Mouse (Mus musculus) intestine, postnatal 0 days (tissue): ENCODE measurements around the gene Frmpd2. TPM values are rescaled to one million over a fixed set of nuclear protein-coding genes. Genes with fewer than 3 reads are reported as not detected.

Experiments used
- ATAC-seq: fragments of 200-750 bp; cut with Nextera tagmentation; 2 replicates; pipeline ENCODE4 v1.8.0; 2017; ENCODE audit warnings: mild to moderate bottlenecking, moderate TSS enrichment, moderate library complexity
- H3K27ac ChIP-seq: fragments of 300-500 bp; sonication (generic); 2 replicates; pipeline ENCODE4 v1.5.1; 2014; ENCODE audit warnings: mild to moderate bottlenecking, low read depth, low read length, moderate library complexity
- H3K27me3 ChIP-seq: fragments of 300-500 bp; sonication (generic); replicated peaks from 2 replicates; pipeline ENCODE4 v1.6.1; 2014; ENCODE audit warnings: low read length, mixed read lengths; ENCODE audit not compliant: control insufficient read depth, insufficient read depth
- H3K36me3 ChIP-seq: fragments of 300-500 bp; sonication (generic); 2 replicates; pipeline ENCODE4 v1.6.1; 2014; ENCODE audit warnings: mild to moderate bottlenecking, moderate library complexity; ENCODE audit not compliant: control insufficient read depth, insufficient read depth
- H3K4me1 ChIP-seq: fragments of 300-500 bp; sonication (generic); replicated peaks from 2 replicates; pipeline ENCODE4 v1.6.1; 2014; ENCODE audit warnings: antibody characterized with exemption, low read length, mixed read lengths; ENCODE audit not compliant: control insufficient read depth, insufficient read depth
- H3K4me2 ChIP-seq: fragments of 300-500 bp; sonication (generic); replicated peaks from 2 replicates; pipeline ENCODE4 v1.6.1; 2014; ENCODE audit warnings: low read depth, mild to moderate bottlenecking, moderate library complexity
- H3K4me3 ChIP-seq: fragments of 300-500 bp; sonication (generic); 2 replicates; pipeline ENCODE4 v1.5.1; 2014; ENCODE audit warnings: low read depth, low read length
- H3K9ac ChIP-seq: fragments of 300-500 bp; sonication (generic); 2 replicates; pipeline ENCODE4 v1.6.1; 2014; ENCODE audit warnings: mild to moderate bottlenecking, low read depth, low read length
- H3K9me3 ChIP-seq: fragments of 300-500 bp; sonication (generic); 2 replicates; pipeline ENCODE4 v1.6.1; 2016; ENCODE audit warnings: mixed run types; ENCODE audit not compliant: control insufficient read depth
- CTCF ChIP-seq: sonication (generic); IDR thresholded peaks from 2 replicates; pipeline ENCODE4 v1.5.1; 2016; ENCODE audit warnings: low read depth, mild to moderate bottlenecking, control low read depth, antibody characterized with exemption, moderate library complexity
- WGBS: fragments of 180-500 bp; shearing (Covaris S2); extraction: QIAGEN DNeasy Blood & Tissue Kit; methylation state at CpG from one replicate; pipeline ENCODE4 v1.1.7; 2014; 5-methylcytosine and 5-hydroxymethylcytosine counted together
- polyA plus RNA-seq: library from polyadenylated mRNA; unstranded; fragments of >200 nt; fragmentation: Nextera tagmentation; extraction: Ambion mirVana; gene quantifications from 2 replicates; pipeline ENCODE4 v1.2.1, GENCODE M21; 2015

Gene Frmpd2
- polyA plus RNA-seq, 1 experiment from 2014 or later, result not detected

DNA sequence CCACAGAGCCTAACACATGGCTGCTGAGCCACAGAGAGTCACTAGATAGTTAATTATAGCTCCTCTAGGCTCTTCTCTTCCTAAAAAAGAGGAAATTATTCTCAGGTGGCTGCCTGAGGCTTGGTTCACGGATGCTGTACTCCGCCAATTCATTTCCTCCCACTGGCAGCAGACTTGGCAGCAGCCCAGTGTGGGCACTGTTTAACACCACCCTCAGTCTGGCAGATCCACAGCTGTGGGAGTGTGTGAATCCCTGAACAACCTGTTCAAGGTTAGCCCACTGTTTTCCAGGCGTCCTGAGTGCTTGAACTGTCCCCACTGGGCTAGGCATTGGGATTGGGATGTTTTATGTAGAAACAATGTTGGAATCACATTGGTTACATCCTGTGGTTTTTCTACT lies 50.0 kb downstream of the Frmpd2 start:
- ATAC-seq, result no peak
- no peak for TF ChIP-seq CTCF
- Histone ChIP-seq H3K27ac (no peak overlapping the region), H3K9me3 (no peaks in the 10 kb centered on the region), H3K4me3 (no peak overlapping the region), H3K27me3 (no peaks in the 10 kb centered on the region), H3K4me1 (no peaks in the 10 kb centered on the region), H3K36me3 (no peaks in the 10 kb centered on the region), H3K9ac (no peak overlapping the region), H3K4me2 (no peak overlapping the region)
- WGBS, result 62% methylated on average over 3 of the region's 3 CpGs

DNA sequence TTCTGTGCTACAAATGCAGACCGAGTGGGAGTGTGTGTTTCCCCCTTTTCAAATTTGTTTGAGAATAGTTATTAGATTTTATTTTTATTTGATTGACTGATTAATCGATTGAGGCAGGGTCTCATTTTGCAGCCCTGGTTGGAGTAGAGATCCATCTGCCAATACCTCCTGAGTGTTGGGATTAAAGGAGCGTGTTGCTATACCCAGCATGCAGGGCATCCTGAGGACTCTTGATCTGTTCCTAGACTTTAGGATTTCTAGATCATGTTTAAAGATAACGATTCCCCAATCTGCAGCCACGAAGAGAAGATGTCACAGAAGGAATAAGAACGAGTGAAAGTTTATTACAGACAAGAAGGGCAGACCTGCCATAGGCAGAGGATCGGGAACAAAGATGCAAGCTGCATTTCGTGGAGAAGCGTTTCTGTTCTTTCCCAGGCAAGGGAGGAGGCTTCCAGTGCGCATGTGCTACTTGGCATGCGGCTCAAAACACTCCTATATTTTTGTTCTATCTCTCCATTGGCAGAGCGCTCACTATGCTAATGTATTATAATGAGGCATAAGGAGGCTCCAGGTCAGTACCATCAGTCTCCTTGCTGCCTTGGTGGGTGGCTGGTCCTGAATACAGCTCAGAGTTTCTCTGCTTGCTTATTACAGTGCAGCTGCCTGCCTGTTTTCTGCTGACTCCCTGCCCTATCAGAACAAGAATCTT lies 53.9 kb downstream of the Frmpd2 start:
- Histone ChIP-seq H3K4me1 (no peaks in the 10 kb centered on the region), H3K9ac (no peak overlapping the region), H3K4me3 (no peak overlapping the region), H3K27ac (no peak overlapping the region), H3K36me3 (no peaks in the 10 kb centered on the region), H3K4me2 (no peak overlapping the region), H3K9me3 (no peaks in the 10 kb centered on the region), H3K27me3 (no peaks in the 10 kb centered on the region)
- WGBS, result 66% methylated on average over 12 of the region's 12 CpGs
- ATAC-seq, result no peak
- no peak for TF ChIP-seq CTCF

DNA sequence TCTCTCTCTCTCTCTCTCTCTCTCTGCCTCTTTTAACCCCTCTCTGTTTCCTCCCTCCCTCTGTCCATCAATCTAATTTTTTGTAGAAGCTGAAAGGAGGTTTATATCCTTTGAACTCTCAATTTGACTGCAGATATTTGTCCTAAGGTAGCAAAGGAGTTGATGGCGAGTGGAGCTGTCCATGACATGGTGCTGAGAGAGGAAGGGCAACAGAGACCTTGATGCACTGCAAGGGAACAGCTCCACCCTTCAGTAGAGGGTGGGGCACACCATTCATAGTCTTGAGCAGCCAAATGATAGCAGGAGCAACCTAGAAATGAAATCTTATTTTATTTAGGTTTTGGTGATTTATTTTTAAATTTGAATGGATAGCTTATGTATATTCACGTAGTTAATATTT lies 55.1 kb downstream of the Frmpd2 start:
- no peaks in the 10 kb centered on the region for H3K27me3 ChIP-seq
- 56% methylated on average over 2 of the region's 2 CpGs for WGBS
- no peak overlapping the region for H3K4me3 ChIP-seq
- no peaks in the 10 kb centered on the region for H3K36me3 ChIP-seq
- H3K9ac ChIP-seq, result no peak overlapping the region
- no peak for ATAC-seq
- no peak overlapping the region for H3K27ac ChIP-seq
- H3K4me1 ChIP-seq, result no peaks in the 10 kb centered on the region
- no peak overlapping the region for H3K4me2 ChIP-seq
- no peak for TF ChIP-seq CTCF
- no peaks in the 10 kb centered on the region for H3K9me3 ChIP-seq

DNA sequence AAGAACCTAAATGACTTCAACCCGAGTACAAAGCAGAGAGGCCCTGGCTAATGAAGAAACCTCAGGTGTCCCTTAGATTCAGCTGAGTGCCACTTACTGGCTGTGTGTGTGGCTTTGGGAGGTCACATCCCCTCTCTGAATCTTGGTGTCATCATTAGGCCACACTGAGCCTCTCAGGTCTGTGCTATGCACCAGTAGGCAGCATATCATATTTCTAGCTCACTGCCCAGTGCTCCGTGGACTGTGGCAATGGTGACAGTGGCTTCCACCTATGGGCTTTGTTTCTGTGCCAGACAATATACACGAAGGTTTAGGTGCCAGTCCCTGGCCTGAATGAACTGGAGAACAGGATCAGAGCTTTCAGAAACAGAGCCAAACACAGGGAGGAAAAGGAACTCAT lies 56.4 kb downstream of the Frmpd2 start:
- no peaks in the 10 kb centered on the region for H3K9me3 ChIP-seq
- ATAC-seq, result no peak
- no peaks in the 10 kb centered on the region for H3K27me3 ChIP-seq
- H3K36me3 ChIP-seq, result no peaks in the 10 kb centered on the region
- no peak overlapping the region for H3K4me3 ChIP-seq
- 68% methylated on average over 3 of the region's 3 CpGs for WGBS
- H3K9ac ChIP-seq, result no peak overlapping the region
- H3K4me1 ChIP-seq, result no peaks in the 10 kb centered on the region
- no peak for TF ChIP-seq CTCF
- H3K27ac ChIP-seq, result no peak overlapping the region
- no peak overlapping the region for H3K4me2 ChIP-seq

DNA sequence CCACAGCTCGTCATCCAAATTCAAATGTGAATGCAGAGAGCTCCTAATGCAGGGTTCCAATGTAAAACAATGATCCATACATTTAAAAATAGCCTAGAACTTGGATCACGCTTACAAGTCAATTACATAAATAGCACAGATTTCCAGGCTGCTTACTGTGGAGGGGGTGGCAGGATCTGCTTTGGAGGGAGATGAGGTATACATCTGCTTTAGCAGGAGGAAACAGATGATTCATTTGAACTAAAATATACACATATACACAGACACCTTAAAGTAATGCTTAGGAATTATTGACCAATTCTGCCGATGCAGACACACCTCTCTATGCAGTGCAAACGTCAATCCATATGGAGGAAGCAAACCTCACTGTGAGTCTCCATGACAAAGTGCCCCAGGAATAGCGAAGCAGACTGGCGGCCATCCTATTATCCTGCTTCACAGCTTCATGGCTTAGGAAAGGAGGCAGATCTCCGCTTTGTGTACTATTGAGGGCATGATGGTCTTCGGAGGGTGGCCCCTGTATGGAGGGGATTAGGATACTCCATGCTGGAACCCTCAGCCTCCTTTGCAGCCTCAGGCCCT lies 59.9 kb downstream of the Frmpd2 start:
- no peaks in the 10 kb centered on the region for H3K9me3 ChIP-seq
- H3K27ac ChIP-seq, result no peak overlapping the region
- H3K36me3 ChIP-seq, result no peaks in the 10 kb centered on the region
- no peaks in the 10 kb centered on the region for H3K4me1 ChIP-seq
- no peak for ATAC-seq
- no peak overlapping the region for H3K9ac ChIP-seq
- no peak overlapping the region for H3K4me3 ChIP-seq
- 70% methylated on average over 8 of the region's 8 CpGs for WGBS
- H3K4me2 ChIP-seq, result no peak overlapping the region
- no peak for TF ChIP-seq CTCF
- H3K27me3 ChIP-seq, result no peaks in the 10 kb centered on the region

DNA sequence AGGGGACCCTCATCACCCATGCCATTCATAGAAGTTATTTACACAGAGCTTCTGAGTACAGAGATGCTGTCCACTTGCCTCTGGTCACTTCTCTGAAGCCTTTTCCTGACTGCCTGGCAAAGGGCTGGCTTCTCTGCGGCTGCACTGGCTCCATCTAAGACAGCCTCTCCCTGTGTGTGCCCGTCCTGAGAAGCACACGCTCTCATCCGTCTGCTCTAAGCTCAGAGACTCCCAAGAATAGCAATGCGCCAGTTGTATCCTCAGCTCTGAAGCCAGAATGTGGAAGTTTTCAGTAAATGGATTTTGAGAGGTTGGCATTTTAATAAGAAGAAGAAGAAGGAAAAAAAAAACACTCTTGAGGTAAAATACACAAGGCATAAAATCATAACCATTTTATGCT lies 61.3 kb downstream of the Frmpd2 start:
- WGBS, result 87% methylated on average over 5 of the region's 5 CpGs
- TF ChIP-seq CTCF, result no peak
- no peak overlapping the region for H3K4me2 ChIP-seq
- H3K27ac ChIP-seq, result no peak overlapping the region
- no peak overlapping the region for H3K4me3 ChIP-seq
- no peaks in the 10 kb centered on the region for H3K27me3 ChIP-seq
- ATAC-seq, result no peak
- H3K9me3 ChIP-seq, result no peaks in the 10 kb centered on the region
- no peaks in the 10 kb centered on the region for H3K36me3 ChIP-seq
- no peaks in the 10 kb centered on the region for H3K4me1 ChIP-seq
- no peak overlapping the region for H3K9ac ChIP-seq
